Mouse (Mus musculus): Measurements from ENCODE around the gene Nol11. TPM values are rescaled to one million over a fixed set of nuclear protein-coding genes. Genes with fewer than 3 reads are reported as not detected.
A peak's percentile ranks its signal among the peaks of the same experiment; 100 is the strongest.
"Not testable (repeated sequence)": the region's sequence is repeated elsewhere in the genome, so short reads cannot be mapped to it uniquely, and the experiment has no call there.

Gene Nol11
- polyA plus RNA-seq, 1 experiment from 2014 or later: 46.2 TPM

GRCm38 (mm10) chr11:107129641-107130040, 59.5 kb downstream of the Nol11 start:
- Histone ChIP-seq H3K27me3 (ENCODE audit: control insufficient read depth, insufficient read depth, low read length) (no peaks in the 10 kb centered on the region), H3K4me1 (ENCODE audit: control insufficient read depth, insufficient read depth, low read length) (peaks cover 17% of the 10 kb centered on the region), H3K4me2 (ENCODE audit: low read depth, low read length) (peak overlapping the region; percentile 85), H3K9ac (ENCODE audit: low read length) (peak overlapping the region; percentile 26; the same call in 1 of the 2 replicates), H3K4me3 (replicated peaks; ENCODE audit: low read length) (peak overlapping the region; percentile 88), H3K9me3 (replicated peaks; ENCODE audit: control insufficient read depth, low read length) (no peaks in the 10 kb centered on the region), H3K27ac (ENCODE audit: low read length) (no peak overlapping the region), H3K36me3 (ENCODE audit: control insufficient read depth, insufficient read depth, low read length) (no peaks in the 10 kb centered on the region)
- WGBS: 13% methylated on average over 2 of the region's 2 CpGs
- no peak for ATAC-seq (ENCODE audit: insufficient read depth, low FRiP score)

DNA sequence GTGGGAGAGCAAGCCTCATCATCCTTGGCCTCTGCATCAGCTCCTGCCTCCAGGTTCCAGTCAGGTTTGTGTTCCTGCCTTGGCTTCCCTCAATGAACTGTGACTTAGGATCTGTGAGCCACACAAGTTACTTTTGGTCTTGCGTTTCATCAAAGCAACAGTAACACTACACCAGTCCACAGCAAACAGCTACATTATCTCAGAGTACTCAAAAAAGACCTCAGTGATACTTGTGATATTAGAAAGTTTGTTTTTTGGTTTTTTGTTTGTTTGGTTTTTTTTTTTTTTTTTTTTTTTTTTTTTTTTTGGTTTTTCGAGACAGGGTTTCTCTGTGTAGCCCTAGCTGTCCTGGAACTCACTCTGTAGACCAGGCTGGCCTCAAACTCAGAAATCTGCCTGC, 62.5 kb downstream of the Nol11 start:
- ATAC-seq (ENCODE audit: insufficient read depth, low FRiP score): not testable (repeated sequence)
- WGBS: 82% methylated on average over 1 of the region's 2 CpGs

DNA sequence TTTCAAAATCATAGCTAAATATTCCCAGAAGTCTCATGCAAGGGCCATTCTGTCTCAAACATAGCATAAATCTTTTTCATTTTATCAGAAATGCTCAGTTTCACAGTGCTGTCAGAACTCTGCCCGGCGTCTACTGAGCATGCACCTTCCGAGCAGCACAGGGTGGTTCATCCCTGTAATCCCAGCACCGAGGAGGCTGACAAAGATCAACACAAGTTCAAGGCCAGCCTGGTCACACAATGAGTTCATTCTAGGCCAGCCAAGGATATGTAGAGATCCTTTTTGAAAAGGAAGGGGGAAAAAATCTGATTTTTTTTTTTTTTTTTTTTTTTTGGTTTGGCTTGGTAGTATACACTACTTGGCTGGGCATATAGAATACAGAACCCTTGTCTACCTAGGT, 64.2 kb downstream of the Nol11 start:
- Histone ChIP-seq H3K4me2 (ENCODE audit: low read depth, low read length) (peak overlapping the region; percentile 3; the same call in 1 of the 2 replicates), H3K4me3 (replicated peaks; ENCODE audit: low read length) (no peak overlapping the region), H3K9me3 (replicated peaks; ENCODE audit: control insufficient read depth, low read length) (no peaks in the 10 kb centered on the region), H3K27me3 (ENCODE audit: control insufficient read depth, insufficient read depth, low read length) (no peaks in the 10 kb centered on the region), H3K36me3 (ENCODE audit: control insufficient read depth, insufficient read depth, low read length) (no peaks in the 10 kb centered on the region), H3K27ac (ENCODE audit: low read length) (no peak overlapping the region), H3K9ac (ENCODE audit: low read length) (no peak overlapping the region), H3K4me1 (ENCODE audit: control insufficient read depth, insufficient read depth, low read length) (peaks cover 14% of the 10 kb centered on the region)
- 72% methylated on average over 4 of the region's 4 CpGs for WGBS
- no peak for ATAC-seq (ENCODE audit: insufficient read depth, low FRiP score)

More for the DNA sequence above, 62.5 kb downstream of the Nol11 start:
- not testable (repeated sequence) for H3K4me2 ChIP-seq (ENCODE audit: low read depth, low read length); H3K27me3 ChIP-seq (ENCODE audit: control insufficient read depth, insufficient read depth, low read length); H3K9ac ChIP-seq (ENCODE audit: low read length); H3K36me3 ChIP-seq (ENCODE audit: control insufficient read depth, insufficient read depth, low read length); H3K27ac ChIP-seq (ENCODE audit: low read length); H3K9me3 ChIP-seq (replicated peaks; ENCODE audit: control insufficient read depth, low read length); H3K4me3 ChIP-seq (replicated peaks; ENCODE audit: low read length)
- peaks cover 14% of the 10 kb centered on the region for H3K4me1 ChIP-seq (ENCODE audit: control insufficient read depth, insufficient read depth, low read length)

DNA sequence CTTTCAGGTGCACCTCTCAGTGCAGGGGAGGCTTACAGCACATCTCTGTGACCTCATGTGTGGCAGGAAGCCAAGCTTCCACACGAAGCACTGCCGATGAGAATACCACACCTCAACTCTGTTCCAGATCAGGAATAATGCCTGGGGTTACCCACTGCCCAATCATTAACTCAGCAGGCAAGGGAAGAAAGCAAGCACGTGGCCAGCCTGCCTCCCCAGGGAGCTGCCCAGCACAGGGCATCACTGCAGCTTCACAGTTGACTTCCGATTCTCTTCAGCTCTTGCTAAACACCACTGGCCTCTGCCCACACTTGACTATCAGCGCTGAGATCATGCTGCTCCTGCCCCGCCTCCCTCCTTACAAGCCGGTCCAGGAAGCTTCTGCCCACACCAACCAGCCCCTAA, 64.9 kb downstream of the Nol11 start:
- Histone ChIP-seq H3K27me3 (ENCODE audit: control insufficient read depth, insufficient read depth, low read length) (no peaks in the 10 kb centered on the region), H3K4me1 (ENCODE audit: control insufficient read depth, insufficient read depth, low read length) (peaks cover 10% of the 10 kb centered on the region), H3K36me3 (ENCODE audit: control insufficient read depth, insufficient read depth, low read length) (no peaks in the 10 kb centered on the region), H3K27ac (ENCODE audit: low read length) (no peak overlapping the region), H3K9me3 (replicated peaks; ENCODE audit: control insufficient read depth, low read length) (no peaks in the 10 kb centered on the region), H3K9ac (ENCODE audit: low read length) (no peak overlapping the region), H3K4me3 (replicated peaks; ENCODE audit: low read length) (no peak overlapping the region), H3K4me2 (ENCODE audit: low read depth, low read length) (peak overlapping the region; percentile 3; the same call in 1 of the 2 replicates)
- peak; percentile 83 for ATAC-seq (ENCODE audit: insufficient read depth, low FRiP score)
- WGBS: 22% methylated on average over 7 of the region's 7 CpGs

GRCm38 (mm10) chr11:107117789-107118188, 71.4 kb downstream of the Nol11 start:
- Histone ChIP-seq H3K36me3 (ENCODE audit: control insufficient read depth, insufficient read depth, low read length) (no peaks in the 10 kb centered on the region), H3K9me3 (replicated peaks; ENCODE audit: control insufficient read depth, low read length) (no peaks in the 10 kb centered on the region), H3K27ac (ENCODE audit: low read length) (no peak overlapping the region), H3K9ac (ENCODE audit: low read length) (no peak overlapping the region), H3K4me1 (ENCODE audit: control insufficient read depth, insufficient read depth, low read length) (peaks cover 15% of the 10 kb centered on the region), H3K4me2 (ENCODE audit: low read depth, low read length) (no peak overlapping the region), H3K27me3 (ENCODE audit: control insufficient read depth, insufficient read depth, low read length) (no peaks in the 10 kb centered on the region), H3K4me3 (replicated peaks; ENCODE audit: low read length) (no peak overlapping the region)
- ATAC-seq (ENCODE audit: insufficient read depth, low FRiP score): no peak
- WGBS: 85% methylated on average over 12 of the region's 12 CpGs

Other genes with a start within 250 kb of the Nol11 start
- 297 and 327 TPM in 2 replicates for gene Kpna2, start 189.8 kb downstream of the Nol11 start, polyA plus RNA-seq (2015; fragmentation: Nextera tagmentation; extraction: Ambion mirVana)
- gene 1810010H24Rik, start 163.7 kb downstream of the Nol11 start, polyA plus RNA-seq (2015; fragmentation: Nextera tagmentation; extraction: Ambion mirVana): 2.0 TPM in 2 replicates
- gene Bptf, start 57.3 kb downstream of the Nol11 start, polyA plus RNA-seq (2015; fragmentation: Nextera tagmentation; extraction: Ambion mirVana): 22.8 and 27.4 TPM in 2 replicates

Data from stomach, embryonic 16.5 days (tissue).